Mouse (Mus musculus) G1E-ER4 (cell line): ENCODE data around the gene Gm4131. TPM values are rescaled to one million over a fixed set of nuclear protein-coding genes. Genes with fewer than 3 reads are reported as not detected.

ENCODE experiments used
- GATA1 ChIP-seq: IDR thresholded peaks from one replicate; pipeline ENCODE4 v1.8.0; 2012; ENCODE audit warnings: low read length, inconsistent platforms
- polyA plus RNA-seq: library from polyadenylated mRNA; stranded (reverse); fragments of >175 nt; gene quantifications from 2 replicates; pipeline ENCODE4 v1.2.3, GENCODE M21; 2012

Gm4131 gene
- polyA plus RNA-seq, 1 experiment, result not detected

- TF ChIP-seq GATA1, result no peak
Measured at GRCm38 (mm10) chr14:62555840-62556810, 10.6 kb downstream of the Gm4131 start.

DNA sequence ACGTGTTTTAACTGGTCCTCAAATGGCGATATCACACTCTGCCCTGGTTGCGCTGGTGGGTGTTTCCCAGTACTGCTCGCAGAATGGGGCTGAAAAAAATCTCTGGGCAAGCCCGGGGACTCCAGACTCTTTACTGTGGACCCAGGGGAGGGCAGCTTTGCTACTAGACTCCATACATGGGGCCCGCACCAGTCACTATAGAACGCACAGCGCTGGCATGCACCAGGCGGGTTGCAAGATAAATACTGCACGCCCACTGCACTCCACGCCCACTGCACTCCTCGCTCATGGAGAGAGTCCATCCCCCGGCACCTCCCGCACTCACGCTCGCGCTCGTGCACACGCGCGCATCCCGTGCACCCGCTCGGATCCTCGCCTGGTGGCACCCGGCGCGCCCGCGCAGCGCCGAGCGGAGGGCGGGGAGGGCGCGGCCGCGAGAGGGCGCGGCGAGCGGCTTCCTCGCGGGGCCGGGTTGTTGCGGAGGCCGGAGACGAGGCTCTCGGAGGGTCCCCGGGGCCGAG is 11.4 kb downstream of the Gm4131 start, which contains the start of gene Fam124a:
Gene Fam124a, plus strand, starts transcription at position 429 of the 521 bp plus-strand sequence.
- TF ChIP-seq GATA1, result no peak

DNA sequence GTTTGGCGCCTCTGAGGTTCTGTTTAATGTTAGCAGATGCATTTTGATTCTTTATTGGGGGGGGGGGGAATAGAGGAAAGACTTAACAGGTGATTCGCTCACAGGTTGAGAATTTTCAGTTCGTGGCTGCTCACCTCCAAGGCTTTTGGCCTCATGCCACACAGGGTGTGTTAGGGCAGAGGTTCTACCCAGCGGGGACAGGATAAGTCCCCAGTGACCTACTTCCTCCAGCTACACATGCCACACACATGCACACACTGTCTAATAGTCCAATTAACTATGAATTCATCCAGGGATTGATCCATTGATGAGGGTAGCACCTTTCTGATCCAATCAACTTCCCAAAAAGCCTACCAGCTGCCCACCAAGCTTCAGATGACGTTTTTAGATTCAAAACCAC is 12.9 kb downstream of the Gm4131 start:
- no peak for TF ChIP-seq GATA1

DNA sequence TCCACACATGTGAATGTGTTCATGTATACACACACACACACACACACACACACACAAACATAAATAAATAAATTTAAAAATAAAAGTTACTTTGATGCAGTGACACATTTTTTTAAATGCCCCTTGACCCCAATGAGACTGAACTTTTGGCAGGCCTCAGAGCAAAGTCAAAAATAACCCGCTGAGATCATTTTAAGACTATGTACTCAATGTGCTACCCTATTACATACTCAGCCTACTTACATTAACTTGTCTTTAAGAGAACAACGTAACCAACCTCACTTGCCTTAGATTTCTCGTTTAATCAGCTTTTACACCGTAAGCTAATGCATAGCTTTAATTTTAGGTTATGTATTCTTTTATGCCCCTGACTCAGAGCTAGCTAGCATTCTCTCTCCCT is 13.9 kb downstream of the Gm4131 start:
- TF ChIP-seq GATA1, result no peak

DNA sequence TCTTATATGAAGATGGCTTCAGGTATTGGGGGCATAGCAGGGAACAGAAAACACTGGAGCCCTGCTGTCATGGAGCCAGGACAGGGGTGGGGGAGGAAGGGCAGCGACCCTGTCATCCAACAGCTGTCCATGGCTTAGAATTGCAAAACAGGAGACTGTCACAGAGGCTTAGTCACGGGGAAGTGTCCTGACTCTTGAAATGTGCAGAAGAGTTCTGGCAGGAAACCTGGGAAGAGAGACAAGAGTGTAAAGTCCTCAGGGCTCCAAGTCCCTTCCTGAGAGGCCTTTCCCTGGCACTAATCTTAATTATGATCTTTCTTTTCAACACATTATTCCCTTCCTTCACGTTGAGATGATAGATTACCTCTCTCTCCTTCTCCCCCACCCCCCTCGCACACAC is 16.6 kb downstream of the Gm4131 start:
- no peak for TF ChIP-seq GATA1

DNA sequence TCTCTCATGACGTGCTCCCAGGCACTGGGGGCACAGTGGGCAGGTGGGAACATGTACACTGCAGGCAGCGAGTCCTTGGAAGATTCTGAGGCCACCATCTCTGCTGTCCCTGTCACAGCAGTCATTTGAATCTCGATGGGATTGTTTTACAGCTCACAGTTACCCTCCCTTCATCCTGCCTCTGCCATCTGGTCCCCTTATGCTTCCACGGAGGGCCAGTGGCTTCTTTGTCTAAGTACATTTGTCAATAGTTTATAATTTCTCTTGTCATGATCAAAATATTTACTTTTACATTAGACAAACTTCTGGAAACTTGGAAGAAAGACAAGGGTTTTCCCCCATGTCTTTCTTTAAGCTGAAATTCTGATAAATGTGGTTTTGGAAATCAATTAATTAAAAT is 20.0 kb downstream of the Gm4131 start:
- no peak for TF ChIP-seq GATA1

- no peak for TF ChIP-seq GATA1
Measured at GRCm38 (mm10) chr14:62546296-62546695, 20.4 kb downstream of the Gm4131 start.

DNA sequence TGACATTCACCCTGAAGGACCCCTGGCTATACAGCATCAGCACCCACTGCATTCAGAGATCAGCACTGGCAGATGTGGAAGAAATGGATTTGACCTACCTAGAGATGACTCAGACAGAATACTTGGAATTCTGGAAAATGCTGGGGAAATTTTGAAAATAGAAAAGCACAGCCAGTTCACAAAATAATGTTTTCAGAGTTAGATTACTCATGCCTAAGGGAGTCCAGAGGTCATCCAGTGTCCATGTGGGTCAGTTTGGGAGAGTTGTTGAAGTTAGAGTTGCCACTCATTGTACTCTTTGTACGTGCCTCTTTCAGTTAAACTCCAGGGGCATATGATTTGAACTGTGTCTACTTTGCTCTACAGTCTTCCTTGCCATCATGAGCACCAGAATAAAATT is 25.0 kb downstream of the Gm4131 start:
- no peak for TF ChIP-seq GATA1

- no peak for TF ChIP-seq GATA1
Measured at GRCm38 (mm10) chr14:62539834-62540233, 26.9 kb downstream of the Gm4131 start.

DNA sequence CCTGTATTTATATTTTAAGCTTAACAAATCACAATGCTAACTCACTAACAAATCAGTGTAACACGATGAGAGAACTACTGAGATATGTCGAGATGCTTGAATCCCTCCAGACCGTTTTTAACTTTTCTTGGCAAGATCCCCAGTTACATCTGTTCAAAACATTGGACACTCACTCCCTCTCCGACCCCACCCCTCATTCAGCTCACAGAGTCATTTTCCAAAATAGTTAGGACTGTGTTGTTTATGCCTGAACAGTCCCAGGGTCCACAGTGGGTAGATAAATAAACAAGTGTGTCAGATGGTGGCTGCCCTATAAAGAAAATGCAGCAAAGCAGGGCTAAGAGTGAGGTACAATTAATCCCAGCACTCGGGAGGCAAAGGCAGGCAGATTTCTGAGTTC is 29.7 kb downstream of the Gm4131 start:
- no peak for TF ChIP-seq GATA1

GRCm38 (mm10) chr14:62536127-62536526 is 30.6 kb downstream of the Gm4131 start:
- no peak for TF ChIP-seq GATA1

DNA sequence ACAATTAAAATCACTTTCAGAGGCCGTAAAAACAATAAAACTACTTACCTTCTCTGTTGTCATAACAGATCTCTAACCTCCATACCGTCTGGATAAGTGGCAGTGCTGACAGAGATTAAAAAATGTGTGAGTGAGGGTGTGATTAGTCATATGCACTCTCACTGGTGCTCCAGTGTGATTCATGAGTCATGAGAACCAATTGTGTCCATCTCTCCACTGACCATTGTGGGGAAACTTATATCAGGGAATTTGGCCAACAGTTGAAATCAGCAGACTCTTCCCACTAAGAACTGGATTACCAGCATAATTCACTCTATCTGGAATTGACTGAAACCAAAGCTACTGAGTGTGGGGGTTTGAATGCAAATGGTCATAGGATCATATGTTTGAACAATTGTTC is 35.8 kb downstream of the Gm4131 start:
- no peak for TF ChIP-seq GATA1

GRCm38 (mm10) chr14:62512845-62513244 is 53.9 kb downstream of the Gm4131 start:
- TF ChIP-seq GATA1, result no peak

- no peak for TF ChIP-seq GATA1
Measured at GRCm38 (mm10) chr14:62509350-62509749, 57.4 kb downstream of the Gm4131 start.

DNA sequence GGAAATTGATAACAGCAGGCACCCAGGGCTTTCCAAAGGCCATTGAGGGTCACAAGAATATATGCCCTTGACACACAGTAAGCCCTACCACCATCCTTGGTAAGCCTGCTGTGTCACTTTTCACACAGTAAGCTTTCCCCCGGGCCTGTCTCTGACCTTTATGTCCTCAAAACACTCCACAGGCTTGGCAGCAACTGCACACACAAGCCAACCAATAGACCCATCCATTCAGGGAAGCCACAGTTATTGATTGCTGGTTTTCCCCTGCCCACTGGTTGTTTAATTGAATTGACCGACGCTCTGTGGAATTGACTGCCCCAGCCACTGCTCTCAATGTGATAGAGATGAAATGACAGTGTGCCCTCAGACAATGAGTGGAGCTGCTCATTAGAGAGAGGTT is 60.5 kb downstream of the Gm4131 start:
- no peak for TF ChIP-seq GATA1

- TF ChIP-seq GATA1, result no peak
Measured at GRCm38 (mm10) chr14:62497391-62497790, 69.3 kb downstream of the Gm4131 start.

GRCm38 (mm10) chr14:62496501-62496900 is 70.2 kb downstream of the Gm4131 start:
- no peak for TF ChIP-seq GATA1
